Mouse (Mus musculus): ENCODE data around the gene Lcor.

DNA sequence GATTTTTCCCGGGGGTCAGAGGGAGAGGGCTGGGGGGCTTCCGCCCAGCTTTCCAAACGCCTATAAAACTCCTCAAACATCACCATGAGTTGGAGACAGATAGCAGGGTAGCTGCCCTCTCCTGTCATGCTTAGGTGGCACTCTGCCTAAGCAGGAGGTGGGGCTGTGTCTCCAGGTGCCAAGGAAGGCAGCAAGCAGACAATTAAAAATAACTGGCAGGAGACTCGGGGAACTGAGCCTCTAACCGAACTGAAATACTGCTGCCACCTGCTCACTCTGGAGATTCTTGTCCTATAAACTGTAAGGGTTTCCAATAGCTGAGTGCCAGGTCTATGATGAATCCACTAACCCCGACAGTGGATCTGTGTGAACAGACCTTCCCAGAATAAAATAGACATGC lies 129.2 kb downstream of the Lcor start:
- TF ChIP-seq POLR2A (IDR thresholded peaks at IDR 0.05; ENCODE audit: low read depth, low read length) (no peak), CTCF (conservative IDR thresholded peaks at IDR 0.05; ENCODE audit: insufficient read depth, insufficient read length, low read depth, low read length) (no peak)
